Mouse (Mus musculus): ENCODE data around the gene Tcf25. TPM values are rescaled to one million over a fixed set of nuclear protein-coding genes. Genes with fewer than 3 reads are reported as not detected.

Tcf25 gene
- polyA plus RNA-seq, 1 experiment from 2014 or later: 141 TPM

DNA sequence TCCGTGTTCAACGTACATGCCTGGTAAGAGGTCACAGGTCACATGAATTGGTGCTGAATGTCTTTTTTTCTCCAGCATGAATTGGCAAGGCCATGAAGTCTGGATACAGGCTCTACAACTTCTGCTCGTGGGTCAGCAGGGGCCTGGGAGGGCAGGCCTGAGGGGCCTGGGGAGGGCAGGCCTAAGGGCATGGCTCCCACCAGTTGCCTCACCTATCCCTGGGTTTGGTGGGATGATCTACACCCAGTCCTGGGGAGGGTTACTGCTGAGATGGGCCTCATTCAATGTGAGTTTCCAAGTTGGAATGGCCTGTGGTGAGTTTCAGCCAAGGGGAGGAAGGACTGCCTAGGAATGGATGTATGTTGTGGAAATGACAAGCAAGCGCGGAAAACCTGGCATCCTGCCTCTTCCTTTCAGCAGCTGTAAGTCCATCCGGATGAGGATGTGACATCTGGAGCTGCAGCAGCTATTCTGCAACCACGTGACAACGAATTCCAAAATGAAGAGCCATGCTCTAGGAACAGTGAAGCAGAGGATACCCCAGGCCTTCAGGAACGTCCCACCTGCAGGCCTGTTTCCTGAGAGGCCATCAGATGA is 29.3 kb downstream of the Tcf25 start:
- Histone ChIP-seq H3K36me3 (replicated peaks) (peaks cover 58% of the 10 kb centered on the region), H3K4me3 (no peak overlapping the region), H3K9me3 (no peaks in the 10 kb centered on the region), H3K27ac (replicated peaks) (no peak overlapping the region), H3K4me1 (peaks cover 11% of the 10 kb centered on the region; the same call in 1 of the 2 replicates), H3K27me3 (replicated peaks; ENCODE audit: low read depth, poor library complexity, severe bottlenecking) (peaks cover 5% of the 10 kb centered on the region)
- 88% methylated on average over 9 of the region's 9 CpGs for WGBS
- DNase-seq (ENCODE audit: low spot score): no peak

DNA sequence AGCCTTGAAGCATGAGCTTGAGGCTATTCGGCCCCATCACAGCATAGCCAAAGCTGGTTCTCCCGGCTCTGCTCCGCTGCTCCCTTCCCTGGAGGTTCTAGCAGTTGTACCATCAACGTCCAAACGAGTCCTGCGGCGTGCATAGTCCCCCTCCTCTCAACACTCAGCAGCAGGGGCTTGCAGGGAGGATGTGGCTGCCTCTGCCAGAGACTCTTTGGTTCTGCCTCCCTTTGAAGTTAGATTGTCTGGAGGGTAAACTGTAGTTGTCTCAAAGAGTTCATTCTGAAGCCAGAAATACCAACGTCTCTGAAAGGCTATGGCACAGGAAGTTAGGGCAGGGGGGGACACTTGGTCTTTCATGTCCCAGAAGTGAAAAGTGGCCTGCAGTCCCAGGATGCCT is 31.0 kb downstream of the Tcf25 start:
- H3K27ac ChIP-seq (replicated peaks): no peak overlapping the region
- DNase-seq (ENCODE audit: low spot score): no peak
- WGBS: 32% methylated on average over 8 of the region's 8 CpGs
- H3K27me3 ChIP-seq (replicated peaks; ENCODE audit: low read depth, poor library complexity, severe bottlenecking): peaks cover 19% of the 10 kb centered on the region
- H3K4me1 ChIP-seq: peaks cover 17% of the 10 kb centered on the region
- H3K9me3 ChIP-seq: no peaks in the 10 kb centered on the region
- H3K4me3 ChIP-seq: no peak overlapping the region
- H3K36me3 ChIP-seq (replicated peaks): peaks cover 41% of the 10 kb centered on the region

DNA sequence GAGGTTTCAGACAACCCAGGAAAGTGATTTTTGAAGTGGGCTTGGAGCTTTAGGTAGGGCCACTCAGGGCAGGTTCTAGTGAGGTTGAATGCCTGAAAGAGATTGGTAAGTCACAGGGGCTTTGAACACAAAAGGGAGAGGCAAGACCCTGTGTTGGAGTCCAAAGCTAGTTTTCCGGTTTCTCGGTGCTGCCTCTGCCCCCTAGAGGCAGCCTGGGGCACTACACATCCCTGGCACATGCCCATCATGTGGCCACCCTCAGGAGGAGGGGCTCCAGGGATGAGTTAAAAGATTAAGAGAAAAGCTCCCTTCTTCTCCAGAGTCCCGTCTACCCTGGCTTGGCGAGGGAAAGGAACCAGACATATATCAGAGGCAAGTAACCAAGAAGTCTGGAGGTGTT is 33.2 kb downstream of the Tcf25 start, which contains the start of gene Mc1r:
Gene Mc1r (plus strand): TSS at position 322 of the 400 bp plus-strand sequence.
- H3K4me1 ChIP-seq: peaks cover 39% of the 10 kb centered on the region
- H3K9me3 ChIP-seq: no peaks in the 10 kb centered on the region
- no peak within 1 kb of the TSS for H3K27ac ChIP-seq (replicated peaks)
- H3K4me3 ChIP-seq: no peak within 1 kb of the TSS
- peaks cover 18% of the 10 kb centered on the region for H3K36me3 ChIP-seq (replicated peaks)
- 8% methylated on average over 4 of the region's 4 CpGs for WGBS
- peak; percentile 77 for DNase-seq (ENCODE audit: low spot score)
- H3K27me3 ChIP-seq (replicated peaks; ENCODE audit: low read depth, poor library complexity, severe bottlenecking): peaks cover 42% of the 10 kb centered on the region

DNA sequence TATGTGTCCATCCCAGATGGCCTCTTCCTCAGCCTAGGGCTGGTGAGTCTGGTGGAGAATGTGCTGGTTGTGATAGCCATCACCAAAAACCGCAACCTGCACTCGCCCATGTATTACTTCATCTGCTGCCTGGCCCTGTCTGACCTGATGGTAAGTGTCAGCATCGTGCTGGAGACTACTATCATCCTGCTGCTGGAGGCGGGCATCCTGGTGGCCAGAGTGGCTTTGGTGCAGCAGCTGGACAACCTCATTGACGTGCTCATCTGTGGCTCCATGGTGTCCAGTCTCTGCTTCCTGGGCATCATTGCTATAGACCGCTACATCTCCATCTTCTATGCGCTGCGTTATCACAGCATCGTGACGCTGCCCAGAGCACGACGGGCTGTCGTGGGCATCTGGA is 34.1 kb downstream of the Tcf25 start:
- Histone ChIP-seq H3K27me3 (replicated peaks; ENCODE audit: low read depth, poor library complexity, severe bottlenecking) (peaks cover 50% of the 10 kb centered on the region), H3K36me3 (replicated peaks) (peaks cover 10% of the 10 kb centered on the region), H3K4me1 (peaks cover 48% of the 10 kb centered on the region), H3K9me3 (no peaks in the 10 kb centered on the region), H3K27ac (replicated peaks) (no peak overlapping the region), H3K4me3 (no peak overlapping the region)
- WGBS: 94% methylated on average over 13 of the region's 13 CpGs
- no peak for DNase-seq (ENCODE audit: low spot score)

DNA sequence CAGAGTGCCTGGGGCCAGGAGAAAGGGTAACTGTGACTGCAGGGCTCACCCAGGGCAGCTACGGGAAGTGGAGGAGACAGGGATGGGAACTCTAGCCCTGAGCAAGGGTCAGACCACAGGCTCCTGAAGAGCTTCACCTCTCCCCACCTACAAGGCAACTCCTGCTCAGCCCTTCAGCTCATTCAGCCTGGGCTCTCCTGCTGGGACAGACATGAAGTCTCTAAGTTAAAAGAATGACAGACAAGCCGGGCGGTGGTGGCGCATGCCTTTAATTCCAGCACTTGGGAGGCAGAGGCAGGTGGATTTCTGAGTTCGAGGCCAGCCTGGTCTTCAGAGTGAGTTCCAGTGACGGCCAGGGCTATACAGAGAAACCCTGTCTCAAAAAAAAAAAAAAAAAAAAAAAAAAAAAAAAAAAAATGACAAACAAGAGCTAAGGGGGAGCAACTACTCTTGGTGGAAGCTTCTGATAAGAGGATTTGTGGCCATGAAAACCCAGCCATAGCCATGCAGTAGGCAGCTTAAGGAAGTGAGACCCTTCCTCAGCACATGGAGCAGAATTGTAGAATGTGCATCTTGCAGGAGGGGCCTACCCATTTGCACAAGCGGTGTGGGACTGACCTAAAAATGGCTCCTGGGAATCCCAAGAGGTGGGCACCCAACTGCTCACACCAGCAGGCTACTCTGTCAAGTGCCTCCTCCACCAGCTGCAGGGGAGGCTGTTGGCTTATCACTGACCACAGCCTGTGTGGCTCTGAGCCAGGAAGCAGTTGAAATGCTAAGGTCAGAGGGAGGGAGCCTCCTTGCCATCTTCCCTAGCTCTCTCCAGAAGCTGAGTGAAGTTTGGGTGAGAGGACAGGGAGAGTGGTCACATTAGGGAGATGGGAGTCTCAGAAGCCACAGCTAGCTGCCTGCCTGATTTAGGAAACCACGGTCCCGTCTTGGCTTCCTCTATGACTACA is 35.3 kb downstream of the Tcf25 start:
- Histone ChIP-seq H3K9me3 (no peaks in the 10 kb centered on the region), H3K4me3 (peak overlapping the region; percentile 65; the same call in 1 of the 2 replicates), H3K27ac (replicated peaks) (no peak overlapping the region), H3K4me1 (peaks cover 59% of the 10 kb centered on the region), H3K36me3 (replicated peaks) (no peaks in the 10 kb centered on the region), H3K27me3 (replicated peaks; ENCODE audit: low read depth, poor library complexity, severe bottlenecking) (peaks cover 63% of the 10 kb centered on the region)
- DNase-seq (ENCODE audit: low spot score): no peak
- WGBS: 72% methylated on average over 9 of the region's 9 CpGs

DNA sequence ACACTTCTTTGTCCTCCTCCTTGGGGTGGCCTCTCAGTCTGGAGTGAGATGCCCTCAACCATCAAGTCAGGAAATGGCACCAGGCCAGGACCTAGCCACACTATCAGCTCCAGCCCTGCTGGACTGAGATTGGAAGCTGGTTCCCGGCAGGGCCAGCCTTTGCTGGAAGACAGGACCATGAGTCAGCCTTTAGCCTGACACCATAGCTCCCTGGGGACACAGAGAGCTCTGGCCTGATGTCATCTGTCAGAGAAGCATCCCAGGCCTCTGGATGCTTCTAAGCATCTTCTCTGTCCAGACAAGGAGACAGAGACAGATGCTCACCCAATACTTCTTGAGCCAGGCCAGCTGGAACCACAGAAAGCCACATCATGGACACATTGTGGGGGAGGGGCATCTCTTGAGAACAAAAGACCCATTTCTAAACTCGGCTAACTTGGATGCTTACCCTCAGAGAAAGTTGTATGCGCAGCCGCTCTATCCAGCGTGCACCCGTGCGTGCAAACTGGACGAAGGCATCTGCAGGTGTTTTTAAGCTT is 36.6 kb downstream of the Tcf25 start:
- peaks cover 56% of the 10 kb centered on the region for H3K4me1 ChIP-seq
- H3K36me3 ChIP-seq (replicated peaks): no peaks in the 10 kb centered on the region
- no peaks in the 10 kb centered on the region for H3K9me3 ChIP-seq
- no peak for DNase-seq (ENCODE audit: low spot score)
- WGBS: 60% methylated on average over 8 of the region's 8 CpGs
- peaks cover 67% of the 10 kb centered on the region for H3K27me3 ChIP-seq (replicated peaks; ENCODE audit: low read depth, poor library complexity, severe bottlenecking)
- peak overlapping the region; percentile 85 for H3K27ac ChIP-seq (replicated peaks)
- peak overlapping the region; percentile 65 for H3K4me3 ChIP-seq

DNA sequence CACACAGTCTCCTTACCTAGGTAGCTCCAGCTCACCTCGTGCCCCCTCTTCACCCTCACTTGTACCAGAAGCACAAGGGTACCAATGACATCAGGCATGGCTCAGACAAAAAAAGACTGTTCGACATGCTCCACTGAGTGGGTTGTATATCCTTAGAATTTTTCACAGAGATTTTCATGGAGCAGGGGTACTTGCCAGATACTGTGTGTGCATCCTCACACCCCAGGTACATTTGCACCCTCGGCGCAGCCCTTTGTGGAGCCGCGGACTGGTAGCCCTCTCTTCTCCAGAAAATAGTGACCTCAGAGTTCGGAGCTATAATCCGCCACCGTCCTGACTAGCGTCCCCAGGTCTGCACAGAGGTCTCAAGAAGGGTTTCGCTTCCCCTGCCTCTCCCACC is 37.2 kb downstream of the Tcf25 start:
- WGBS: 6% methylated on average over 11 of the region's 11 CpGs
- H3K27ac ChIP-seq (replicated peaks): peak overlapping the region; percentile 85
- no peak for DNase-seq (ENCODE audit: low spot score)
- no peaks in the 10 kb centered on the region for H3K9me3 ChIP-seq
- H3K36me3 ChIP-seq (replicated peaks): no peaks in the 10 kb centered on the region
- H3K27me3 ChIP-seq (replicated peaks; ENCODE audit: low read depth, poor library complexity, severe bottlenecking): peaks cover 67% of the 10 kb centered on the region
- H3K4me1 ChIP-seq: peaks cover 56% of the 10 kb centered on the region
- peak overlapping the region; percentile 65 for H3K4me3 ChIP-seq

DNA sequence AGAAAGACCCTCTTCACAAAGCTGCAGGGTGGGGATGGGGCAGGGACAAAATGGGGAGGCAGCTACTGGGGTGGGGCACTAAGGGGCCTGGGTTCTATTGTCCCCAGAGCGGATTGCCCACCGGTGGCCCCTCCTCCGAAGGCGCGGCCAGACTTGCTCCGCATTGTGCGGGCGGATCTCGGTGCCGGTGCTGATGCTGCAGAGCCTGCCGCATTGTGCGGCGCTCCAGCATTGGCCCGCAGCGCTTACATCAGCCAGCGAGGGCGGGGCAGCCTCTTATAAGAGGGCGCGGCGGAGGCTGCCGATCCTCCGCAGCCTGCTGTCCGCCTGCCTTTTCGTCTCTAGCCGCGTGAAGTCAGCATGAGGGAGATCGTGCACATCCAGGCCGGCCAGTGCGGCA is 37.7 kb downstream of the Tcf25 start, which contains the start of gene Tubb3:
Gene Tubb3 (plus strand): TSS at position 179 of the 400 bp plus-strand sequence.
- H3K4me1 ChIP-seq: peaks cover 56% of the 10 kb centered on the region
- peak; percentile 84 for DNase-seq (ENCODE audit: low spot score)
- H3K4me3 ChIP-seq: peak within 1 kb of the TSS; percentile 65
- WGBS: 0% methylated on average over 29 of the region's 29 CpGs
- H3K9me3 ChIP-seq: no peaks in the 10 kb centered on the region
- no peaks in the 10 kb centered on the region for H3K36me3 ChIP-seq (replicated peaks)
- peak within 1 kb of the TSS; percentile 85 for H3K27ac ChIP-seq (replicated peaks)
- peaks cover 67% of the 10 kb centered on the region for H3K27me3 ChIP-seq (replicated peaks; ENCODE audit: low read depth, poor library complexity, severe bottlenecking)

DNA sequence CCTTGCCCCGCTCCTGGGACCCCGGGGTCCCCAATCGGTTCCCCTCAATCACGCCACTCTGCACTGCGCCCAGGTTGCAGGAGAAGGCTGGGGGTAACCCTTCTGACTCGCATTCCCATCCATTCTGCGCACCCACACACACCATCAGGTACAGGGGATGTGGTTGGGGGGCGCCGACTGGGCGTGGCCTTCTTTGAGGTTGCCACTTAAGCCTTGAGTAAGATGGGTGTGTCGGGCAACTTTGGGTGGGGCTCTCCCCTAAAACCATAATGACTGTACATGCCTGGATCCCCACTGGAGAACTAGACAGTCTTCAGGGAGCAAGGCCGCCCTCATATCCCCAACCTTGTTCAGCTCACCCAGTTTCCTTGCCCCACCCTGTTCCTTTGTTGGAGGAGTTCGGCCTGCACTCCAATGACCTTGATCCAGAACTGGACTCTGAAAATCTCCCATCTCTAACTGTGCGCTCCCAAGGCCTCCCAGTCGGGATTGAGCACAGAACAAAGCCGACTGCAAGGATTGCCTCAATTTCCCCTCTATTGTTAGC is 38.3 kb downstream of the Tcf25 start:
- Histone ChIP-seq H3K9me3 (no peaks in the 10 kb centered on the region), H3K36me3 (replicated peaks) (no peaks in the 10 kb centered on the region), H3K4me1 (peaks cover 56% of the 10 kb centered on the region), H3K4me3 (peak overlapping the region; percentile 65), H3K27ac (replicated peaks) (peak overlapping the region; percentile 85), H3K27me3 (replicated peaks; ENCODE audit: low read depth, poor library complexity, severe bottlenecking) (peaks cover 67% of the 10 kb centered on the region)
- 7% methylated on average over 16 of the region's 16 CpGs for WGBS
- no peak for DNase-seq (ENCODE audit: low spot score)

DNA sequence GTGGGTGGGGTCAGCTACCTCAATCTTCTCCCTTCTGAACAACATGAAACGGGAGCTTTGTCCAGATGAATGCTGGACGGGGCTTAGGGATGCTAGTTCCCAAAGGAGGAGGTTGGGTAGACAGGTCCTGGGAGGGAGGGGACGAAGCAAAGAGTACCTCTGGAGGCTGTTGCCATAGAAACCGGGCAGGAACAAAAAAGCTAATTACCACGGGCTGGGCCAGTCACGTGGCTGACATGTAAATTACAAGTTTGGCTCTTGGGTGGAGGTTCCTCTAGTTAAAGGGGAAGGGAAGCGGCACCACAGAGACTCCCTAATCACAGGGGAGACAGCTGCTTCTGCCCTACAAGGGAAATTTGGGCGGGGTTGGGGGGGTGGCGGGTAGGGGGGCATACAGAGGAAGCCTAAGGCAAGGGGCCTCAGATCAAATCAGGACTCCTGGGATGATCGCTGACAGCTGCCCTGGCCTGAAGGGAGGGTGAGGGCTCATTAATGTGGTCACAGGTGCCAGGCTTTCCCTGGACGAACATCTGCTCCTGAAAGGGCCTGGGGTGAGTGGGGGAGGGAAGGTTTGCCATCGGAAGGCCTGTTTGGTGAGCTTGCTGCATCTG is 39.1 kb downstream of the Tcf25 start:
- Histone ChIP-seq H3K27me3 (replicated peaks; ENCODE audit: low read depth, poor library complexity, severe bottlenecking) (peaks cover 64% of the 10 kb centered on the region), H3K4me3 (peak overlapping the region; percentile 65), H3K9me3 (no peaks in the 10 kb centered on the region), H3K36me3 (replicated peaks) (no peaks in the 10 kb centered on the region), H3K27ac (replicated peaks) (peak overlapping the region; percentile 85; the same call in 1 of the 2 replicates), H3K4me1 (peaks cover 54% of the 10 kb centered on the region)
- WGBS: 1% methylated on average over 12 of the region's 12 CpGs
- peak; percentile 59 for DNase-seq (ENCODE audit: low spot score)

DNA sequence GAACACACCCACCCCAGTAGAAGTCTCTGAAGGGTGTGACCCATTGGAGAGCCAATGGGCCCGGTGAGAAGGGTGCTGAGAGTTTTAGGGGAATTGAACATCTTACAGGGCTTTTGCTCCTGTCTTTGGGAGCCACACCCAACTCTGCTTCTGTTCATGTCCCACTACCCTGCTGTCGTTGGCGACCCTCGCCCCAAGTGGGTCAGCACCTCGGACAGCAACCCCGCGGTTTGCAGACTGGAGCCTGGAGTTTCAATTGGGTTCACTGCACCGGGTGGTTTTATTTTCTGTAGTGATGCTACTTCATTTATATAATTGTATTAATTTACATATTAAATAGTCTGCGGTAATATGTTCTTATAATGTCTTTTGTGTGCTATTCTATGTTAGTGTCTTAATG is 40.7 kb downstream of the Tcf25 start:
- peak; percentile 78 for DNase-seq (ENCODE audit: low spot score)
- WGBS: 14% methylated on average over 9 of the region's 9 CpGs
- Histone ChIP-seq H3K27ac (replicated peaks) (no peak overlapping the region), H3K27me3 (replicated peaks; ENCODE audit: low read depth, poor library complexity, severe bottlenecking) (peaks cover 51% of the 10 kb centered on the region), H3K9me3 (no peaks in the 10 kb centered on the region), H3K4me1 (peaks cover 52% of the 10 kb centered on the region), H3K36me3 (replicated peaks) (peaks cover 10% of the 10 kb centered on the region), H3K4me3 (peak overlapping the region; percentile 65)
